Mouse (Mus musculus): ENCODE measurements at regions not wholly inside any gene's neighbourhood (a gene's known extent, or its start where the extent isn't known, plus 50 kb on each side); places are given as distances from the start of the nearest gene placed in this dataset.

- no peak for DNase-seq (ENCODE audit: extremely low spot score in 1 of 2, low spot score in 2 of 2)
- intact Hi-C loops (cut with DNase I): no loop called here
Observed at GRCm38 (mm10) chr3:148676025-148676424, 314.3 kb downstream of the Adgrl2 start.

DNA sequence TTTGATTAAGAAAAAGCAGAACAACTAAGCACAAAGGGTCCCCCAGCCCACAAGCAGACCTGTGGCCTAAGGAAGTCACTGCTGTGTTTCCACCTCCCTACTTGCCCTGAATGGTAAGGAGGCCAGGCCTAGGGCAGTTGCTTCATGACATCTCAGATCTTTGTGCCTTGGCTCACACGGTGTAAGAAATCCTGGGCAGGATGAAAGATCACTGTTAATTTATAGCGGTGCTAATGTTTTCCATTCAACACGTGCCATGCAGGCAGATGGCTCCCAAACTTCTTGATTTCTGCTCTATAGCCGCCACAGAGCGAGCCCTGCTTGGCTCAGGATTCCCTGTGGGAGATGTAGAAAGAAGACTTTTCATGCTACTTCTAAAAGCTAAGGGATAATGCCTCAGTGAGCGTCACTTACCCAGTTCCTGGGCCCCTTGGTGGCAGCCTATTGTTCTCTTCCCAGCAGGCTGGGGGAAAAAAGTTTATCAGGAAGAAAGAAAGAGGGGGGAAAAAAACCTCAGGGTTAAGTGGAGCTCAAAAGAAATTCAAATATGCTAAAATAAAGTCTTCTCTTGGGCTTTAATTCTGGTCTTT, 327.4 kb downstream of the Adgrl2 start:
- DNase-seq (ENCODE audit: extremely low spot score in 1 of 2, low spot score in 2 of 2): no peak
- intact Hi-C loops (cut with DNase I): no loop called here

GRCm38 (mm10) chr3:148659024-148659423, 331.3 kb downstream of the Adgrl2 start:
- intact Hi-C loops (cut with DNase I): no loop called here
- no peak for DNase-seq (ENCODE audit: extremely low spot score in 1 of 2, low spot score in 2 of 2)

GRCm38 (mm10) chr3:148658368-148658767, 332.0 kb downstream of the Adgrl2 start:
- intact Hi-C loops (cut with DNase I): no loop called here
- no peak for DNase-seq (ENCODE audit: extremely low spot score in 1 of 2, low spot score in 2 of 2)

DNA sequence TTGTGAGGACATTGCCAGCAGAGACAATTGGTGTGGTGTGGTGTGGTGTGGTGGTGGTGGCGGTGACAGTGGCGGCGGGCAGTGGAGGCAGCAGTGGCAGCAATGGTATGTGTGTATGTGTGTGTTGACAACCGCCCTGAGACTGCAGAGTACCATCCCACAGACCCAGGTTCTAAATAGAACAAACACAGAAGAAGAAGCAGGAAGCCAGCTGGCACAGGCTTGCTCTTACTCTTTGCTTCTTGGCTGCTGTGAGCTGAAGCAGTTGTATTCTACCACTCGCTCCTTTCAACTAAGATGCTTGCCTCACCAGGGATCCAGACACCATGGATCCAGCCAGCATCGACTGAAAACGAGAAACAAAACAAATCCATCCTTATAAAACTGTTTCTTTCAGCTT, 334.2 kb downstream of the Adgrl2 start:
- DNase-seq (ENCODE audit: extremely low spot score in 1 of 2, low spot score in 2 of 2): peak in 1 of 2 experiments; percentile 35
- intact Hi-C loops (cut with DNase I): no loop called here

DNA sequence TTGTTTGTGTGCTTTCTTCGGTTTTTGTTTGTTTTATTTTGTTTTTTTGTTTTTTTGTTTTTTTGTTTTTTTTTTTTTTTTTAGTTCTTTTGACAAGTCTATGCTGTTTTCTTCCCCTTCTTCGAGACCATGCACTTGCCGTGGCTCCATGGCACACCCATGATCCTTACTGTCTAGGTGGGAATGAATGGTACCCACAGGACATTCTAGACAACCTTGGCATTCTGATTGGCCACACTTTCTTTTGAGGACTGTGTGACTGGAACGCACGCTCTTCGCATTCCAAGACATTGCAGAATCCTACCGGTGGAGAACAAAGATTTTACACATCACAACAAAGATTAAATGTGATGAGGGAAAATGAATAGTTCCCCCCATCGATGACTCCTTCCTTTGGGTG, 340.1 kb downstream of the Adgrl2 start:
- intact Hi-C loops (cut with DNase I): no loop called here
- DNase-seq (ENCODE audit: extremely low spot score in 1 of 2, low spot score in 2 of 2): no peak

DNA sequence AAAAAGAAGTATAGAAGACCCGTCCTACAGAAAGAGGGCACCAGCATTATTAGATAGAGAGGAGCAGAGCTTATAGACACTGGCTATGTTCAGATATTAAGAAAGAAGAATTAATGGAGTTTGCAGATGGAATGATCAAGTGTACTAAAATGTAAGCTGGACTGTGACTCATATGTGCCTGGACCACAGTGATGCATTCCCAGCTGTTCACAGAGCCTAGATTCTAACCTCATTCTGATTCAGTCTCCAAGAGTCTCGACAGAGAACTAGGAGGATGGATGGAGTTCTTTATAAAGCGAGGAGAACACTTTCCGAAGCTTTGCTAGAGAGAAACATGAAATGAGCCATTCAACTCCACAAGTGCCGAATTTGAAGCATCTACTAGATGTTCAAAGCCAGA, 345.4 kb downstream of the Adgrl2 start:
- intact Hi-C loops (cut with DNase I): no loop called here
- DNase-seq (ENCODE audit: extremely low spot score in 1 of 2, low spot score in 2 of 2): no peak

DNA sequence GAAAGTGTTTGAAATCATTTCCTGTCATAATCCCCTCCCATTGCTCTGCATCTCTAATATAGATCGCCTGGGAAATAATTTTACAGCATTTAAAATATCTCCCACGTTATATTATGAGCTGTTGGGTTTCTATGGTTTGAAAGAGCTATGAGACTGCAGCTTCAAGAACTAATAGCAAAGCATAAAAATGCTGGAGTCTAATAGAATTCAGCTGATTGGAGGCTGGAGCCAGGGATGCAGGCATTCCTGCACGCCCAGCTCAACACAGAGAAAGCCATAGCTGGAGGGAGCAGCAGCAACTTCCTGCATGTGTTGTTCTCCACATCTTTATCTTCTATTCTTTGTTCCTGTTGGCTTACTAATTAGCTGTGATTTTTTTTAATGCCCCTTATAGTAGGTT, 348.8 kb downstream of the Adgrl2 start:
- DNase-seq (ENCODE audit: extremely low spot score in 1 of 2, low spot score in 2 of 2): no peak
- intact Hi-C loops (cut with DNase I): no loop called here

DNA sequence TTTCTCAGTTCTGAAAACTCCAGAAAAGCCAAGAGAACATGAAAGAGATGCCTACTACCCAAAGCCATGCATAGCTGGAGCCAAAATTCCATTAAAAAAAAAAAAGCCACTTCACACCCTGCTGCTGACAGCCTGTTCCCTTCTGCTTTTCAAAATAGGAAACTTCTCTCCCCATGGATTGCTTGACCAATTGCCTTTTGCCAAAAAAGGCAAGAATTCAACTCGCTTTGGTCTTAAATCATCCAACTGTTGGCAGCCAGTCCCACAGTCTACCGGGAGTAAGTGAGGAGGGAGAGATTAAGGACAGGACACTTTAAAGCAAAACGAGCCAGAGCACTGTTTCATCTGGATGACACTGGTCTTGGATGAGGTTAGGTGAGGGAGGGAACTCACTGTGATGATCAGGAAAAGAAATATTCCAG, 349.7 kb downstream of the Adgrl2 start:
- intact Hi-C loops (cut with DNase I): no loop called here
- DNase-seq (ENCODE audit: extremely low spot score in 1 of 2, low spot score in 2 of 2): no peak

GRCm38 (mm10) chr3:148635101-148635500, 355.3 kb downstream of the Adgrl2 start:
- intact Hi-C loops (cut with DNase I): no loop called here

DNA sequence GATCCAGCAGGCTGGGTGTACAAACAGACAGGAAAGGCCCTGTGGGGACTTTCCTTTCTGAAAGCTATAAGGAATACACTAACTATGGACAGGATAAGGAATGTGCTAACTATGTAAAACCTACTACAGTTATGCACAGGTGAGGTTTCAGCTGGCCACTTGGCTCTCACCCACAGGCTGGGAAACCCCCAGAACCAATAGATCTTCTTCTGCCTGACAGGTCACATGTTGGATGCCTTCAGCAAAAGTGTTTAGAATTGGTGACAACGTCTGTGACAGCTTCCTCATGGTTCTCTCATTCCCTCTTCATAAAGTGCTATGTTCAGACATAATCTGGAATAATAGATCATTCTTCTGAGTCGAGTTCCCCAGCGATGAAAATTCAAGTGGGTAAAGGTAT, 356.0 kb downstream of the Adgrl2 start:
- intact Hi-C loops (cut with DNase I): no loop called here
- DNase-seq (ENCODE audit: extremely low spot score in 1 of 2, low spot score in 2 of 2): no peak

More at GRCm38 (mm10) chr3:148635101-148635500, 355.3 kb downstream of the Adgrl2 start:
- no peak for DNase-seq (ENCODE audit: extremely low spot score in 1 of 2, low spot score in 2 of 2)

DNA sequence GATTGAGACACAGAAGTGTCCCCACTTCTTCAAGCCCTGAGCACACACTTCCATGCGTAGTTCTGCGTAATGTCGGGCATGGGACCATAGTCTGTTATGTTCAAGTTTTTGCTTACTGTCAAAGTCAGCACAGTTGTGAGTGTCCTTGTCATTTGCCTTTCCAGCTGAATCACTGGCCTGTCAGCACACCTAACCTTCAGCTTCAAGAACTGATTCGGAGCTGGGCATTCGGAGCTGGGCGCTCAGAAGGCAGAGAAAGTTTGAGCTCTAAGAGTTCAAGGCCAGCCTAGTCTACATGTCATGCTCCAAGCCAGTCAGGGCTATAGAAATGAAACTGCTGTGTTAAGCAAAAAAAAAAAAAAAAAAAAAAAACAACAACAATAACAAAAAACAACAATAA, 357.1 kb downstream of the Adgrl2 start:
- intact Hi-C loops (cut with DNase I): no loop called here

GRCm38 (mm10) chr3:148632449-148632848, 357.9 kb downstream of the Adgrl2 start:
- DNase-seq (ENCODE audit: extremely low spot score in 1 of 2, low spot score in 2 of 2): no peak
- intact Hi-C loops (cut with DNase I): no loop called here

More for the DNA sequence above, 357.1 kb downstream of the Adgrl2 start:
- DNase-seq (ENCODE audit: extremely low spot score in 1 of 2, low spot score in 2 of 2): no peak

DNA sequence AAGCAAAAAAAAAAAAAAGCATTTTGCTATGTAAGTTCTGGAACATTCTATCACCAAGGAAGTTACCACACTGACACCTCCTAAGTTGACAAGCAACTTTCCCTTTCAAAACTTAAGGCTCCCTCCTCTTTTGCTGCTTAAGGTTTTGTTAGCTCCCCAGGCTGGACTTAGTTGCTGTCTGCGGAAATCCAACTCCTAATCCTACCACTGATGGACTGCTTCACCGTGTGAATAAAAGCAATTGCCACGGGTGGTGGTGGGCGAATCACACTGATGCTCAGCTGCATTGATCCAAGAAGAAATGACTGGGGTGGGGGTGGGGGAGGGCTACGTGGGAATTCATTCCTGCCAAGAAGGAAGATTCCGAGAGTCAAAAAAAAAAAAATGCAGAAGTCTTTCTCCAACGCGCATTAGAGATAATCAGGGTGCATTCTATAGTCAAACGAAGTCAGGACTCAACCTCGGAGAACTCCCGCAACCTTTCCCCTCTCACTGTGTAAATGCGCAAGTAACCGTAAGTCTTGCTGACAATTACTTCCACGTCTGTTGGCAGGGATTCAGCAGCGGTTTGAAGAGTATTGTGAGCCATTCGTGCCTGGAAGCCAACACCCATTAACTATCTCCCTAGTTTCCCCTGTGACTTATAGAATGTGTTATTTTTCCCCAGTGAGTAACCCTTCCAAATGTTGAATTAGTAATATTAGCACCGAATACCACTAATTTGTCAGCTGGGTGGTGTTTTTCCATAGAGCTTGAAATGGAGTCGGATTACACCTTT, 358.8 kb downstream of the Adgrl2 start:
- DNase-seq (ENCODE audit: extremely low spot score in 1 of 2, low spot score in 2 of 2): no peak
- intact Hi-C loops (cut with DNase I): no loop called here

DNA sequence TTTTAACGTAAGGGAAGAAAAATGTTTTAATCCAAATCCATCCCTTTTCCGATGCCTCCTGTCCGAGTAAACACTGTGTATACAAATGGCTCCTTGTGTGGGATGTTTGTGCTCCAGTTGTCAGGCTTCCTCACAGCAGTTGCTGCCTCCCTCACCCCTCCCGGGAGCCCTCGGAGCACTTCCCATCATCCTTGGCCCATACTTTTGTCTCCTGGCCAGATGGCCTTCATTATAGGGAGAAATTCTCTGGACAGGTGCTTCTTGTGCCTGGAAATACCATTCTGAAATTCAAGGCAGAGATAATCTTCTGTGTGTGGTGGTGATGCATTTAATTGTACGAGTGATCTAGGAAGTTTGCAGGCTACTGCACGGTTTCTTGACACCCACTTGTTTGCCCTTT, 359.5 kb downstream of the Adgrl2 start:
- DNase-seq (ENCODE audit: extremely low spot score in 1 of 2, low spot score in 2 of 2): no peak
- intact Hi-C loops (cut with DNase I): no loop called here

- intact Hi-C loops (cut with DNase I): no loop called here
- no peak for DNase-seq (ENCODE audit: extremely low spot score in 1 of 2, low spot score in 2 of 2)
Observed at GRCm38 (mm10) chr3:148614971-148615671, 375.2 kb downstream of the Adgrl2 start.

- DNase-seq (ENCODE audit: extremely low spot score in 1 of 2, low spot score in 2 of 2): no peak
- intact Hi-C loops (cut with DNase I): no loop called here
Observed at GRCm38 (mm10) chr3:148613443-148613842, 376.9 kb downstream of the Adgrl2 start.

GRCm38 (mm10) chr3:148603276-148603675, 387.1 kb downstream of the Adgrl2 start:
- intact Hi-C loops (cut with DNase I): no loop called here
- no peak for DNase-seq (ENCODE audit: extremely low spot score in 1 of 2, low spot score in 2 of 2)

DNA sequence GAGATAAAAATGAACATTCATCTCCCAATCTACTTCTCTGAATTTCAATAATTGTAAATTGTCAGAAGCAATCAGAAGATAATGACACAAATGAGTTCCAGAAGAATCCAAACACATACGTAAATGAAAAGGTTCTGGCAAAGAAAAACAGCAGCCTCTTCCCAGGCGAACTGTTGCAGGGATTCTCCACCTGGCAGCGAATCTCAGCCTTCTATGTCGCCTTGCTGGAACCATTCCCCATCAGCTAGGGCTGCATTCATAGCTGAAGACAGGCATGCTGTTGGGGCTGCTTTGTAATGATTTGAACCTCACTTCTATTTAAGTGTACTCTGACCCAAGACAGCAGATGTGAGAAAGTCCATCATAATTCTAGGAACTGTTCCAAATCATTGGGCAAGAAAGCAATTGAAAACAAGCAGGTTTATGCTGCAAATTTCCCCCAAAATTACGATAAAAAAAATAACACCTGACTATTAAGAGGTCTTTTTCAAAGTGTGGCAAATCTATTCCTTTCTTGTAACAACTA, 387.6 kb downstream of the Adgrl2 start:
- no peak for DNase-seq (ENCODE audit: extremely low spot score in 1 of 2, low spot score in 2 of 2)
- intact Hi-C loops (cut with DNase I): no loop called here

DNA sequence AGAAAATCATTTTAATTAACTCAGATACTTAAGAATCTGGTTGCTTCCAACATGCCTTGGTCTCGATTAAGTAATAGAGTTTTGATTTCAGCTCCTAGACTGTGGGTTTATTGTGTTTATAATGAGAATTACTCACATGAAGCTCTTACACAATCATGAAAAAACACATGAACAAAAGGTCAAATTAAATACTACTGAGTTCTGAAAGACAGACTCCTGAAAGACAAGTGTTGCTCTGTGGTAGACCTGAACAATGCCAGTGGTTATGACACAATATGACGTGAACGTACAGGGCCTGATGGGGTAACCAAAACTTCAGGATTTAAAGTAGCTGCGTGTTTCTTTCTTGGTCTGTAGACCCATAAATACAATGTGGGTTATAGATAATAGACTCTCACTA, 394.8 kb downstream of the Adgrl2 start:
- no peak for DNase-seq (ENCODE audit: extremely low spot score in 1 of 2, low spot score in 2 of 2)
- intact Hi-C loops (cut with DNase I): no loop called here

All from left cerebral cortex, postnatal 10 days (tissue).